Mouse (Mus musculus) CD8-positive naive resting alpha-beta T cell, adult 2 months (primary cell): ENCODE measurements around the gene Evi5l.

Experiments used
- DNase-seq, 2 experiments: peaks; one replicate each; pipeline ENCODE4 v3.0.0; 2022; ENCODE audit warnings: low read depth in 2 of 2, low spot score in 2 of 2

Gene Evi5l

DNA sequence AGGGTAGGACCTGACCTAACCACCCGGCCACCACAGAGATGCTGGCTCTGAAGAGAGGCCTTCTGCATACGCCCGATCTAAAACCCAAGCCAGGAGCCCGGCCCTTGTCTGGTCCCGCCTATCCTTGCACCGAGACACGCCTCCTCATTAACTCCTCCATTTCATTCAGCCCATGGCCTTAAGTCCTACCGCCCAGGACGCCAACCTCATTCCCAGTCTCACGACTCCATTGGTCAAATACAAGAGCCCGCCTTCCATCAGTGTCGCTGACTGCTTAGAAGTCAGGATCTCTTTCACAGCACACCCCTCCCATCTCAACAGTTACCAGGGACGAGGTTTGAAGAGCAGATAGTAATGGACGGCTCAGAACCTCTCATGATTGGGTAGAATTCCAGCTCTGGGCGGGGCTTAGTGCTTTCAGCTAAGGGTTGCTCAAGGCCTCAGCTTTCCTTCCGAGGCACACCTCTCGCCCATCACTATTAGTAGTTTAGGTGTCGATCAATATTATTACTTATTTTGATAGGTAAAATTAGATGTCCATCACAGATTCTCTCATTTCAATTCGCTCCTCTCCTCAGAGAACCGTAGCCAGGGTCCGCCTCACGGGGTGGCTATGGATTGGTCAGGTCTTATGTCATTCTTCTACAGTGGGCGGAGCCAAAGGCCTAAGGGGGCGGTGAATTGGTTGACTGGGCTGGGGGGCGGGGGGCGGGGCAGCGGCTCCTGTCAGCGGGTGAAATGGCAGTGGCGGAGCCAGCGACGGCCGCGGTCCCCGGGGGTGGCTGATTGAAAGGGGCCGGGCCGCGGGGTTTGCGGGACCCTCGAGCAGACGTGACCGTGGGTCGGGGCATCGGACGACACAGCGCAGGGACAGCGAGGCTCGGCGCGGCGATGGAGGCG is at the start of gene Evi5l:
Gene Evi5l (plus strand): TSS at position 716 of the 900 bp plus-strand sequence.
- peak; percentile 96 for DNase-seq

DNA sequence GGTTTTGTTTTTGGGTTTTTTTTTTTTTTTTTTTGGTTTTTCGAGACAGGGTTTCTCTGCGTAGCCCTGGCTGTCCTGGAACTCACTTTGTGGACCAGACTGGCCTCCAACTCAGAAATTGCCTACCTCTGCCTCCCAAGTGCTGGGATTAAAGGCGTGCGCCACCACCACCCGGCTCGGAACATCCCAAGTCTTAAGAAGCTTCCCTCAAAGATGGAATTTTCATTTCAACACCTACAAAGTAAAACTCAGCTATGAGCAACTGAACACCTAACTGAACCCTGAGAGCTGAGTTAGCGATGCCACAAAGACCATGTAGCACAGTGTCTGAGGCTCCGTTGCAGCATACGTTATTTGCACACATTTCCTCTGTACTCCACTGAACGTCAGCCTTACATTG is 32.6 kb upstream of the Evi5l start, which contains the start of gene Cd209g:
Gene Cd209g (plus strand): TSS at position 301 of the 400 bp plus-strand sequence.
- no peak for DNase-seq

DNA sequence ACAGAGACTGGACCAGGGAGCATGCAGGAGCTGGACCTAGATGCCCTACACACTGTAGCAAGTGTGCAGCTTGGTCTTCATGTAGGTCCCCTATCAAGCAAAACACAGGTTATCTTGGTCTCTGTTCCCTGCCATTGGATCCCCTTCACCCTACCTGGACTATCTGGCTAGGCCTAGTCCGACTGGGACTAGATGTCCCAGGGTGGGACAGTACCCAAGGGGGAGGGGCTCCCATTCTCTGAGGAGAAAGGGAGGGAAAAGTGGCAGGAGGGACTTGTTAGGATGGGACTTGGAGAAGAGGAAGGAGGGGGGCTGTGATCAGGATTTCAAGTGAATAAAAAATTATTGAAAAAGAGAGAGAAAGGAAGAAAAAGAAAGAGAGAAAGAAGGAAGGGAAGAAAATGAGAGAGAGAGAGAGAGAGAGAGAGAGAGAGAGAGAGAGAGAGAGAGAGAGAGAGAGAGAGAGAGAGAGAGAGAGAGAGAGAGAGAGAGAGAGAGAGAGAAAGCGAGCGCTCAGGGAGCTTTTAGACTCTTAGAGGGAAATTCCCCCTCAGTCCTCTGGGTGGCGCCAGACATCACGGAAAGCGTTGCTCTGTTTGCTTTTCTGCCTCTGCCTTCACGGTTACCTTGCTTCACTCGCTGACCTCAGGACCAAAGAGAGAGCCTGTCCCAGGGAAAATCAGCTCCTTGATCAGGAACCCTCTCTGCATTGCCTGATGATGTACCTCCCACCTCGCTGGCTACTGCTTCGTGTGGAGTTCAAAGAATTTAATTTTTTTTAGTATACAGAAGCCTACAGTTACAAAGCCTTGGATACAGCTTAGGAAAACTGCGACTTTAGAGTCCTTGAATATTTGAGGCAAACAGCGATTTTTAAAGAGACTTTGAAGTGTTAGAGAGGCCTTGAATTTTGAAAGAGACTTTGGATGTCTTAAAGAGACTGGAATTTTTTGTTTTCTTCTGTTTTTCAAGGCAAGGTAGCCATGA is 26.4 kb upstream of the Evi5l start:
- peak; percentile 56 to 61 for DNase-seq

DNA sequence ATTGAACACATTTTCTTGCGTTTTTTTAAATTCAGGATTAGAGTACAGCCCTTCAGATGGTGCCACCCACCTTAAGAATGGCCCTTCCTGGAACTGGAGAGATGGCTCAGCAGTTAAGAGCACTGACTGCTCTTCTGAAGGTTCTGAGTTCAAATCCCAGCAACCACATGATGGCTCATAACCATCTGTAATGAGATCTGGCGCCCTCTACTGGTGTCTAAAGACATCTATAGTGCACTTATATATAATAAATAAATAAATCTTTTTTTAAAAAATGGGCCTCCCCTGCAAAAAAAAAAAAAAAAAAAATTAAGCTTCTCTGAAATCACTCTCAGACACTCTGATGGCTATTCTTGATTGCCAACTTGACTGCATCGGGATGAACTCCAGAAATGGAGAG is 24.6 kb upstream of the Evi5l start:
- DNase-seq = no peak

DNA sequence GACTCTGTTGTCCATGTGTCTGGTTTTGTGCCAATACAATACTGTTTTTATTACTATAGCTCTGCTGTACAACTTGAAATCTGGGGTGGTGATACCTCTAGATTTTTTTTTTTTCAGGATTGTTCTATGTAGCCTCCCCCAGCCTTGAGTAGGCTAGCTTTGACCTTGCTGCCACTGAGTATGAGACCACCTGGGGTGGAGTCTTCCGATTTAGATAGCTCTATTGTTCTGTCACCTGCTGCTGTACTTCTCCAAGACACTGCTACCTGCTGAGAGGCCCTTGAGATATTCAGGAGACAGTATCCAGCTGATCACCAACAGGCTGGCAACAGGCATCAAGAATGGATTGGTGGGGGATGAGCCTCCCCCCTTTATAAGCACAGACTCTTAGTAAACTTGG is 19.1 kb upstream of the Evi5l start:
- DNase-seq = no peak

DNA sequence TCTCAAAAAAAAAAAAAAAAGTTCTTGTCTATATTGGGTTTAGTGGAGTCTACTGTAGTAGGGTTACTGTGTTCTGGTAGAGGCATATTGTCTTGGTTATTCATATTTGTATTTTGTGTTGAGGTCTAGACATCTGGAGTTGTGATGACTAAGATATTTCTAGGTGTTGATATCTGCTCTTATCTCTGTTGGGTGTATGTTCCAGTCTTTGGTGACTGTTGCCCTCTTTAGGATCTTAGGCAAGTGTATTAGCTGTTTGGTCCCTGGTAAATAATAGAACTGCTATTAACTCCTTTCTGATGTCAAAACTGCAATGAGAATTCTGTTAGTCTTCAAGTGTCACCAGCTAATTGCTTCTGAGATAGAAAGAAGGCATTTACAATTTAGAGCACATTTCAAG is 11.5 kb upstream of the Evi5l start:
- DNase-seq = no peak

DNA sequence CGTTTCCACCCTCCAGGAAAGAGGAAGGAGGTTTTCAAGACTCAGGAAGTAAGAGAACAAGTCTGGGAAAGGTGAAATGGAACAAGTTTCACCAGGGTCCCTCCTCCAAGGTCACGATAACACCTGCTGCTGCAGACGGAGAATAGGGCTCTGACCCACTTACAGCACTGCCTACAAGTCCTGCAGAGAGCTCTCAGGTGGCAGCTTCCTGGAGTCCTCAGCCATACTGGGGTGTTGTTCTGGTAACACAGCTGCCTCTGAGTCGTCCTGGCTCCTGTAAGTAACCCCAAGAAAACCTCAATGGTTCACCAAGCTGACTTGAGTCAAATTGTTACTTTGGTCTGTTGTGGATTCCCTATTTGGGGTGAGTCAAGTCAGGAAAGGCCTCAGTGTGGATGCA is 3.6 kb upstream of the Evi5l start:
- no peak for DNase-seq

DNA sequence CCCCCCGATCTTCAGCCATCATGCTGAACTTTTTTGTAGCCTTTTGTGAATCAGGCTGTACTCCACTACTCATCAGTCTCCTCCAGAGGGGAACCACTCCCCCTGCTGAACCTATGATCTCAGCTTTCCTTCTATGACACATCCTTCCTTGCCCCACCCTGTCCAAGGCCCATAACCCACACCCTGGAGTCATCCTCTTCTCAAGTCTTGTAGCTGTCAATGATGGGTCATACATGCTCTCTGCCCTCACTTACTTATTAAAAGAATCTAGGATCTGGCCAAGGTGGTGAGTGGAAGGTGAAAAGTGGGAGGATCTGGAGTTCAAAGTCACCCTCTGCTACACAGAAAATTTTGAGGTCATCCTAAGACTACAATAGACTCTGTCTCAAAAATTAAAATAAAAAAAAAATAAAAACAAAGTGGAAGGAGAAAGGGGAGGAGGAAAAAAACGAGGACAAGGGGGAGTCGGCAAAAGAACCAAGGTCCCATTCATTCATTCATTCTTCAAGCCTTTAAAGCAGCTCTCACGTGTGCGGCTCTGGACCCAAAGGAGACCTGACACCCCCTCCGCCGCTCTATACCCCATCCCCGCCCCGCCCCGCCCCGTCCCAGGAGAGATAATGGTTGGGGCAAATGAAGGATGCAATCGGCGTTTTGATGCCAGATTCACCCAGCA is 1.1 kb upstream of the Evi5l start:
- peak in 1 of 2 experiments; percentile 5 for DNase-seq

DNA sequence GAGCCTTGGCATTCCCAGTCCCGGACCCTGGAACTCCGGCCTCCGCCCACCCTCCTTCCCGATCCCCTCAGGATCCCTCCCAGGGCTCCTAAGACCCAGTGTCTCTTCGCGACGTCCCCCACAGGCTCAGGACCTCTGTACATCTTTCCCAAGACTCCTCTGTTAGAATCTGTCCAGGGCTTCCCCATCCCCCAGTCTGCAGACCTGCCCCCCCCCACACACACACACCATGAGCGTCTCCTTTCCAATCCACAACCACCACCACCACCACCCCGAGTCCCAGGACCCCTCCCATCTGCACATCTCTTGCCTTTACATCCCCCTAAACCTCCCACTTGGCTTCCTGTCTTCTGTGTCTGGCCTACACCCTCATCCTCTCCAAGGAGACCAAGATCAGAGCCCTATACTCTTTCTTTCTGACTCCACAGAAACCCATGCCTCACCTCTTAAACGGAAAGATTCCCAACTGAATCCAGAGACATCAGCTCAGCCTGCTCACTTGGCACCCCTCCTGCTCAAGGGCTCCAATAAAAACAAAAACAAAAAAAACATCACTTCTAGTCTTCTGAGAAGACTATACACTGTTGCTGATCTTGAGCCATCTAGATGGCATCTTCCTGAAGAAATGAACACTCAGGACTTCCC is 636 bp downstream of the Evi5l start:
- DNase-seq = peak in 1 of 2 experiments; percentile 4

DNA sequence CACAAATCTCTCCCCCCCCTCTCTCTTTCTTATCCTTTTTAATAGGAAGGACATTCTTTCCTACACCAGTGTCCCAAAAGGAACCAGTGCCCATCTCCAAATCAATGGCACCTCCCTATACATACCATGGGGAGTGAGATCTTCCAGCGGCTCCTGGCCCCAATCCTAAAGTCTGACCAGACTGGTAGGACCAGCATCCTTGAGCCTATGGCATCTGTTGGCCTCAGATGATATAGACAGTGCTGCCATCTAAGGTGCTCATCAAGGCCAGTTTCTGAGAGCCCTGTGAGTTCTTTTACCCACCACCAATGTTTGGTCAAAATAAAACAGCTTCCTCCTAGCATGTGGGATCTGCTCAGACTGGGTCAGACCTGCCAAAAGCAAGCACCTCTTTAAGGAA is 1.6 kb downstream of the Evi5l start:
- no peak for DNase-seq

DNA sequence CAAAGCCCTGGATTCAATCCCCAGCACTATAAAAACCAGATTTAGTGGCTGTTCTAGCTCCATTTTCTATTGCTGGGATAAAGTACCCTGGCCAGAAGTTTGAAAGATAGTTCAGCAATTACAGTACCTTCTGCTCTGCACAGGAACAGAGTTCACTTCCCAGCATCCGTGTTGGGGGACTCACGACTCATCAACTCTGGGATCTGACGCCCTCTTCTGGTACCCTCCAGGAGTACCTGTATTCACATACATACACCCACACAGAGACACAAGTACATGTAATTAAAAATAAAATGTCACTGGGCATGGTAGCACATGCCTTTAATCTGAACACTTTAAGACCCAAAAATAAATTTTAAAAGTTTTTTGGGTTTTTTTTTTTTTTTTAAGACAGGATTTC is 6.1 kb downstream of the Evi5l start:
- DNase-seq = no peak

DNA sequence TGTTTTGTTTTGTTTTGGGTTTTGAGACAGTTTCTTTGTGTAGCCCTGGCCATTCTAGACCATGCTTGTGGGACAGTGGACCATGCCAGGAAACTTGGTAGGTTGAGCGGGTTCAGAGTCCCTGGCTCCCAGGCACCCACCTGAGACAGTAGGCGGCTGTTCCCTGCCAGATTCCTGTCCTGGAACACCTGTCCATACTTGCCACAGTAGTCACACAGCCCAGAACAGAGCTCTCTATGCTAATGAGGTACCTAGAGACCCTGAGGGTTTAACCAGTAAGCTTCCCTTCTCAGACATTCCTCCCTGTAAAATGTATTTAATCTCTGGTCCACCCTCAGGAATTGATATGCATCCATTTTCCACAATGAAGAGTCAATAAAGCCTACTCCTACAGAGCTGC is 7.7 kb downstream of the Evi5l start:
- DNase-seq = no peak

DNA sequence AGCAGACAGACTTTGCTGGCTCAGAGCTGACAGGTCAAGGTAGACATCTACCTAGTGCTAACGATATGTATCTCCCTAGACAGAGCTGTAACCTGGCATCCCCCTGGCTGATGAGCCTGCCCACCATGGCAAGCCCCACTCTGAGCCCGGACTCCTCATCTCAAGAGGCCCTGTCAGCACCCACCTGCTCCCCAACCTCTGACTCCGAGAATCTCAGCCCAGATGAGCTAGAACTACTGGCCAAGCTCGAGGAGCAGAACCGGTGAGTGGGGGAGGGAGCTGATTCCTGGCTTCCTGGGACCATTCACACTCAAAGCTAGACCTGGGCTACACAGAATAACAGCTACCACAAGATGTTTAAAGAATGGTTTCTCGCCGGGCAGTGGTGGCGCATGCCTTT is 17.0 kb downstream of the Evi5l start:
- no peak for DNase-seq

DNA sequence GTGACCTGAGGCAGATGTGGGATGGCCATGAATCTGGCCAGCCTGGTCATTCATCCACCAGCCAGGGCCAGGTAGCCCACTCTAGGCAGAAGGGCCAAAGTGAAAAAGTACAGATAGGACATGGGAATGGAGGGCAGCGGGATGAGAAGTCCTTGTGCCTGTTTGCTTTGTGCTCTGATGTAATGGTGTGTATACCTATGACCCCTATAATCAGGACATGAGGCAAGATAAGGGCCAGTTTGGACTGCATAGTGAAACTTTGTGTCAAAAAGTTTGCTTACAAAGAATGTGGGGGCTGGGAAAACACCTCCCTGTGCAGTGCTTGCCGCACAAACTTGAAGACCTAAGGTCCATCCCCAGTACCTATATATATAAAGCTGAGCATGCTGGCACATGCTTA is 19.8 kb downstream of the Evi5l start:
- DNase-seq = no peak

DNA sequence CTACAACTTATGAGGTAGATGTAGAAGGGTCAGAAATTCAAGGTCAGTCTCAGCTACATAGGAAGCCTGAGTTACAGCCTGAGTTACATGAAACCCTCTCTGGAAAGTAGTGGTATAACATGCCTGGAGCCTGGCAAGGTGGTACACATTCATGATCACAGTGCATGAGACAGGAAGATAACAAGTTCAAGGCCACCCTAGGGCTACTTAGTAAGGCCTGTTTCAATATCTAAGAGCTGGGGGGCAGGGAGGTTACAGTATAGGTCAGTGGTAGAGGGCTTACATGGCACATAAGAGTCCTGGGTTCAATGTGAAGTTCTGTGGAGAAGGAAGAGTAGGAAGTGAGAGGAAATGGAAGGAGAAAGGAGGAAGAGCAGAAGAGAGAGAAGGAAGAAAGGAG is 22.2 kb downstream of the Evi5l start:
- DNase-seq = no peak

DNA sequence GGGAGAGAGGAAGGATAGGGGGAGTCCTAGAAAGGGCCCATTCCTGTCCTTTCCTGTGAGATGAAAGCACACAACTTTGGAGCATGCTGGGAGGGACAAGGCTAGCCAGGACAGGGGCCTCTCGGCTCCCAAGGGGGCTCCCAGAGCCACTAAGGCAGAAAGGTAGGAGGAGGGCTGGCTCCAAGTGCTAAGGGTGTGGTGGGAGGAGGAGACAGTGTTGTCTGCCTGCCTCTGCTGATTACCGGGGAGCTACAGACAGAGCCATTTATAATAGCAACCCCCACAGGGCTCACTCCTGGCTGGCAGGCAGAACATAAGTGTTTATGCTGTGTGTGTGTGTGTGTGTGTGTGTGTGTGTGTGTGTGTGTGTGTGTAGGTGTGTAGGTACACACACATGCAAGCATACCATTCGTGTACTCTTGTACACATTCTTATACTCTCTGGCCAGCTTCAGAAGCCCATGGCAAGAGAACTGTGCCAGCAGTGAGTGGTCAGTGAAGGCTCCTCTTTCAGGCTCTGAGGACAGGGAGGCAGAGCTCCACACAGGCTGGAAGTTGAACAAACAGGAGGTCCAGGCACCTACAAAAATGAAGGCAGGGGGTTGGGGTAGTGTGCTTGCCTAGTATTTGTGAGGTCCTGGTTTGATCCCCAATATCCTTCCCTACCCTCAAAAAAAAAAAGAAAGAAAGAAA is 22.8 kb downstream of the Evi5l start:
- DNase-seq = no peak

DNA sequence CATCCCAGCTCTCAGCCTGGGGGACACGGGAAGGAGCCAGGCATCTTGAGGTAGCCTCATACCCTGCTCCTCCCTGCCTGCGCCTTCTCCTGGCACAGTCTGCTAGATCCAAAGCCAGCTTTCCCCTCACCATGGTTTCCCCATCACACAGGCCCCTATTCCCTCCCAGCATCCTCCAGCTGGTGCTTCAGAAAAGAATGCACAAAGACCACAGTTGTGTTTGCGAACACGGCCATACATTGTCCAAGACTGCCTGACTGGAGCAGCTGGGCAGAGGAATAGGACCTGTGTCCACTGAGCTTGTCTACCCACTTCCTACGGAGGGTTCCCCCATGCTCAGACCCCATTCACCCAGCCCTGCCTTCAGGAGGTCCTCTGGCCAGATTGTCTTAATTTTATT is 25.9 kb downstream of the Evi5l start:
- no peak for DNase-seq

DNA sequence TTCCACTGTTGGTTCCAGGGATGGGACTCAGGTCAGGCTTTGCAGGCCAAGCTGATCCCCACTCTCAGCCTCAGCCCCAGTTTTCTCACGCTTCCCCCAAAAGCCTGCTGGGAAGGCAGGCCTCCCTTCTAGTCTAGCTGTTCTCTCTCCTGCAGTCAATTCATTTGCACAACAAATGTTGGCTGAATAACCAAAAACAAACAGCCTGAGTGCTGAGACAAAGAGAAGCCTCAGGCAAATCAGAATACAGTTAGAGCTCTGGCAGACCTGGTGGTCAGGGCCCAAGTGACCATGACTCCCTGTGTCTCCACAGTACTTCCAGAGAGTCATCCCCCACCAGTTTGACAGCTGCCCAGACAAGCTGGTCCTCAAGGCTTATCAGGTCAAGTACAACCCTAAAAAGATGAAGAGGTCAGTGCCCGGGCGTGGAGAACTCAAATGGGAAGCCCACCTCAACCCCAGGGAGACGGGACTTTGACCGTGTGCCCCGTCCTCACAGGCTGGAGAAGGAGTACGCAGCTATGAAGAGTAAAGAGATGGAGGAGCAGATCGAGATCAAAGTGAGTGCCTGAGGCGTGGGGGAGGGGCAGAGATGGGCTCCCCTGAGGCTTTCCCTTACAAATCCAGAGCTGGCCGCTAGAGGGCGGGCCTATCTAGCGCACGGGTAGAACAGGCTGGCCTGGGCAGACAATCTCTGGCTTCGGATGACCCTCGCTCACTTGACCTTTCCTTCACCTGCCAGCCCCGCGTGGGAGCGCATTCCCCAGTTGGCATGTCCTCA is 26.6 kb downstream of the Evi5l start:
- DNase-seq = peak; percentile 63 to 76

DNA sequence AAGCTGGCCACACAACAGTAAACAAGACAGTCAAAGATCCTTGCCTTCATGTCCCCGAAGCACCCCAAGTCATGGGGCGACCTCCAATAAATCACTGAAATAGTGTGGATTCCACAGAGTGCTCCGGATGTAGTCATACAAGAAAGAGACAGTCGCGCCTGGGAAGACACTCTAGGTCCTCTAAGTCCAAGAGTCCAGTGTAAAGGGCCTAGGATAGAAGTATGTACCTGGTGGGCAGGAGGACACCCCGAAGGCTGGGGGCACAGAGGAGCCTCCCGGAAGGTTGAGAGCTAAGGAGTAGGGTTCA is 27.2 kb downstream of the Evi5l start:
- no peak for DNase-seq

DNA sequence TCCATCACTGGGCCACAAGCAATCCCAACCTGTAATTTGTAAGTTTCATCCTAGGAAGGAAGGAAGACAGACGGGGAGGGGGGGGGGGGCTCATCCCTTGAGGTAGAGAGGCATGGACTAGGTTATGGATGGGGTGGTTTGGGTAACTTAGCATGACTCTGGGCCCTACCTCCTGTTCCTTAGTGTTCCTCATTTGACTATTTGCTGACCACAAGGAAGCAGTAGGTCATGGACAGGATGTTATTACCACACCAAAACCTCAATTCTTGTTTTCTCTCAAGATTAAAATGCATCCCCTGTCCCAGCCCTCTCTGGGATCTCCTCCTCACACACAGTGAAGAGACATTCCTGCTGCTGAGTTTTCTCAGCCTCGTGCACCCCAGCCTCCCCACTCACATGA is 35.0 kb downstream of the Evi5l start:
- no peak for DNase-seq
